Mouse (Mus musculus) testis, postnatal 14 days (tissue): ENCODE data around the gene Usp11.

Experiments used
- DNase-seq: peaks from one replicate; pipeline ENCODE4 v3.0.0; 2021; ENCODE audit warnings: low spot score

The Usp11 gene

DNA sequence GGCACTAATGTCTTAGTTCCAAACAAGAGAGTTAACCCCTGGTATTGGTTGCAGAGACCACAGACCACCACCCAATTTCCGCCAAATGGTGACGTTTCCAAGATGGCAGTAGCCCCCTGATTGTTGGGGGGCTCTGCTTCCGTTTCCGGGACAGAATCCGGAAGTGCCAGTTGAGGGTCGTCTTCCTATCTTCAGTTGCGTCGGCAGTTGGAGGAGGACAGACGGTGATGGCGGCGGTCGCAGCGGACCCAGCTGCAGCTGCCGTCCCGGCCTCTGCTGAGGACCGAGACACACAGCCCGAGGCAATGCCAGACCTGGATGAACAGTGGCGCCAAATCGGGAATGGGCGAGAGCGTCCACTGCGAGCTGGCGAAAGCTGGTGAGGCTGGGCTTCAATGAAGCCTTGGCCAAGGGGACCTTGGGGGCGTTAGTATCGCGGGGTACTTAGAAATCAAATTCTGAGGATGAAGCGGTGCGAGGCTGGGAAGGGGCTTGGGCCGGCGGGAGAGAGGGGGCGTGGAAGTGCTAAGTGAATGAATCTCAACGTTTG lies at the start of gene Usp11:
Usp11 (plus strand) TSS at position 166 of the 550 bp plus-strand sequence.
- peak; percentile 46 for DNase-seq

DNA sequence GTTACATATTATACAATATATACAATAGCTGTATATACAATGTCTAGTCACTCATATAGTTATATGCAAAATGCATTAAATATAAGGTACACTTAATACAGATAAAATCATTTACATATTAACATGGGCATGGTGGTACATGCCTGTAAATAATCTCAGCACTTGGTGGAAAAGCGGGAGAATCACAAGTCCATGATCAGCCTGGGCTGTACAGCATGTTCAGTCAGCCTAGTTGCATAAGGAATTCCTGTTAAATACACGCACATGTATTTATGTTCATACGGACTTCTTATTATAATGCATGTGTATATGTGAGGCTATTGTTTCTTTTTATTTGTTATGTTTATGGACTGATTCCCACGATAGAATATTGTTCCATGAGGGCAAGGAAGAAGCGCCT lies 46.1 kb upstream of the Usp11 start:
- no peak for DNase-seq

DNA sequence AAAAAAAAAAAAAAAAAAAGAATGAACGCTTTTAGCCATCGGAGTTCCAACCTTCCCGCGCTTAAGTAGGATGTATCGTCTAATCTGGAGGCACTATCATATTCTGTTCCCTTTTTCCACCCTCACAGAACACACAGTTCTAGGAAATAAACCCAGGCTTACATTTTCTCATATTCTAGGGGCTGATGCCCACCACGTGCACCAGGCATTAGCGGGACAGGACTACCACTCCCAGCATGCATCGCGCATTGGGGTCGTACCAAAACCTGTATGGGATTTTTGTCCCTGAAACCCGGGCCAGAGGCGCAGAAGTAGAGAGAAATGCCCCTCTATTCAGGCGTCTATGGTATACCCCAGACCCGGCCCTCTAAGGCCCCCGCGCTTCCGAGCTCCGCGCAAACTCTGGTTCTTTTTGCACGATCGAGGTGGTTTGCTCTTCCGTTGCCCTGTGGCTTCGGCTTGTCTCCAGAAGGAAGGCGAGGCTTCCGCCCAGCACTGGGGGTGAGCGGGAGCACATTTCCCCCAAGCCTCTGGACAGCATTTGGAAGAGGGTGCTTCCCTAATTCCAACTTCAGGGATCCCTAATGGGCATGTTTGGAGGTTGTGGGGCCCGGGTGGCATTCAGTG lies 45.6 kb upstream of the Usp11 start, which contains the start of gene Uba1:
Uba1 (plus strand) TSS at position 301 of the 627 bp plus-strand sequence.
- DNase-seq = peak; percentile 79

DNA sequence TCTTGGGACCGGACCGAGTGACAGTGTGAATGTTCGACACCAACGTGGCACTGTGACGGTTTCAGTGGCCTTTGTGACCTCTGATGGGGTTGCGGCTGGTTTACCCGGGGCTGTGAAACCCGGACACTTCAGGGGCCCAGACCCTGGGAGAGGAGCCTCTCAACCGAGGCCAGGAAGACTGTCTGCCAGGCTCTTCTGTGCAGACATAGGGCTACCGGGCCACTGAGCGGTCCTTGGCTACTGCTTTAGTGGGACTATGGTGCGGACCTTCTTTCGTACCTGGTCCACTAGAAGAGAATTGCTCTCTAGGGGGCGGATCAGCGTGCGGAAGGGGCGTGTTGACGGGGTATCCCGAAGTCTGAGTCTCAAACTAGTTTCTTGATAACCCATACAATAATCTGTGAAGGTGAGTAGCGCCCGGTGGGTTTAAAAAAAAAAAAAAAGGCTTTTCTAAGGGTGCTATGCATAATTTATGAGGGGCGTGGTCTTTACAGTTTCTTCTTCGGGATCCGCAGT lies 44.8 kb upstream of the Usp11 start:
- no peak for DNase-seq

DNA sequence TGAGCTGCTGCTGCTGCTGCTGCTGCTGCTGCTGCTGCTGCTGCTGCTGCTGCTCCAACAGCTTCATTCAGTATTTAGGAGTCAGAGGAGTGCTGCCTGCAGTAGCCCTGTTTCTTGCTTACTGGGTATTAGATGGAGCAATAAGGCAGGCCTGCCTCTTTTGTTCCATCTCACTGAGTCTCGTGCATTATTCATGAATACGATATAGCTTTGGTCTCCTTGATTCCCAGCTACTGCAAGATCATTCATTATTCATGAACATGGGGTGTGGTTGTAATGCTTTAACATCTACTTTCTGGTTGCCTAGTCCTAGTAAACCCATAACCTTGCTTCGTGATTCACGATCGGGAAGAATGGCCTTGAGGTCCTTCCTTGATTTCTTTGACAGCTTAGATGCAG lies 41.4 kb upstream of the Usp11 start:
- no peak for DNase-seq

DNA sequence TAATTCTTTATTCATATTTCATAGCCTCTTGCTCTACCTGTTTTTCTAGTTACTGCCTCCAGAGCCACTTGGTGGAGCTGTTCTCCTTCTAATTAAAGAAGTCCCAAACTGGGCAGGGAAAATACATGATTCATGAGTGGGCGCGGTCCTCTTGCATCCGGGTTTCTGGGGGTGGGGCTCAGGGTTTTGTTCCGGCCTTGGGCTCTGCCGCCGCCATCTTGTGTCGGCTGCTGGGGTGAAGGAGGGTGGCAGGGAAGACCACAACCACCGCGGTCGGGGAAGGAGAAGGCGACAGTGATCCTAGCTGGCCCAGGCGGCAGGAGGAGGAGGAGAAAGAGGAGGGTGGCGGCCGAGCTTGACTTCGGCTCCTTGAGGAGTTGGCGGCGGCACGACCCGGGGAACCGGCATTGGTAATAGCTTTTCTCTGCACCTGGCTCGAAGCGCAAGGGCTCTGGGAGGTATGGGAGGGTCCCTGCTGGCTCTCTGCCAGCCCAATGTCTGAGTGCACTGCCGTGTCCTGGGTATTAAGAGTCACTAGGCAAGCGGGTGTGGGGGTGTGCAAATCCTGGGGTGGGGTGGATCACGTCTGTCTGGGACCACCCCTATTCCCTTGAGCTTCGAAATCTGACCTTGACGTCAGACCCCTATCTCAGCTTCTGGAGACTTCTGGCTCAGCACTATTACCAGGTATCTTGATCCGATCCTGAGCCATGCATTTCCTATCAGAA lies 40.8 kb upstream of the Usp11 start:
- DNase-seq = peak; percentile 83

DNA sequence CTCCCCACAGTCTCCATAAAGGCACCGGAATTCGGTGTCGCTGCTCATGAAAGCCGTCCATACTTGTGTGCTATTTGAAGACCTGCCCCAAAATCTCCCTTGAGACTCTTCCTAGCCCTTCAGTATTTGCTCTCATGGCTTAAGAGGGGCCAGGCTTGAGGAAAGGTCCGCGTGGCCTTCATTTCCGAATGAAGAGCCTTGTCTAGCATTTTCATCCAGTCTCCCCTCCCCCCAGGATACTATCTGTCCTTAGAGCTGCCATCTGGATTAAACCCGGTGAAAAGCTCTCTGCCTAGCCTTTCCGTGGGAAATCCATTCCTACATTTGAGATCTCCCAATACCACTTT lies 40.3 kb upstream of the Usp11 start:
- no peak for DNase-seq

DNA sequence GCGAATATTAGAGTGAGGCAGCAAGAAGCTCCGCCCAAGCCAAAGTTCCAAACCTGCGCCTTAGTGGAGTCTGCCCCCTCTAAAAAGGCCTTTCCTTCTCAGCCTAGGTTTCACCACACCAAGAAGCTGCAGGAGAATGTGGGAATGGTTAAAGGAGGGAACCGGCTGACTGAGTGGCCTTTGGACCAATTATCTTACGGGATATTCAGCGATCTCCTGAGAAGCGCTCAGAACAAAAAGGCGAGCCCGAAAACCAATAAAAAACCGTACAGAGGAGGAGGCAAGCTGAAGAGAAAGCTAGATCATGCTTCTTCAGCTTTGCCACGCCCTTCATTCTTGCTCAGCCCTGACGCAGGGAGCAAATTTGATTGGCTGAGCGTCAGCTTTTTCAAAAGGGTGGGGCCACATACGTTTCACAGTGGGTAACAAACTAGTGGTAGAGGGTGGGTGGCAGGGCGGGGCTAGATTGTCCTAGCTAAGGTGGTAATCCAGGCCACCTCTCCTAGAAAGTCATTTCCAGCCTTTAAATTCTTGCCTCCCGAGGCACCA lies 16.1 kb upstream of the Usp11 start, which contains the start of gene Cdk16:
Cdk16 (plus strand) TSS at position 436 of the 549 bp plus-strand sequence.
- peak; percentile 87 for DNase-seq

DNA sequence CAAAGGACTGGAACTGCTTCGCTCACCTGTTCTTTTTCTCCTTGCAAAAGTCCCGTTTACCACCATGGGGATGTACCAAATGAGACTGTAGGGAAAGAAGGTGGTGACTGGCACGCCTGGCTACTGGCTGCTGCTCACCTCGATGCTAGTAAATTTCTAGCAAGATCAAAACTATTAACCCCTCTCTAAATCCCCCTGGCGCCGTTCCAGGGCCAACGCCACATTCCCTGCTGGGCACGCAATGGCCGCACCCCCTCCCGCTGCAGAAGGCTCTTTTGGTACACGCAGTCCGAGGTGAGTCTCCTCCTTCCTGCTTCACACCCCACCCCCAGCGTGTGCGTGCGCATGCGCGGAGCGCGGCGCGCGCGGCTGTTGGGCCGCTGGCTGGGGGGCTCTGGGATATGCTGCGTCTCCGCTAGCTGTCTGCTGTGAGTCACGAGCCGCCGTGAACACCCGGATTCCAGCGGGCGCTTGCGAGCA lies 15.6 kb upstream of the Usp11 start:
- peak; percentile 87 for DNase-seq

DNA sequence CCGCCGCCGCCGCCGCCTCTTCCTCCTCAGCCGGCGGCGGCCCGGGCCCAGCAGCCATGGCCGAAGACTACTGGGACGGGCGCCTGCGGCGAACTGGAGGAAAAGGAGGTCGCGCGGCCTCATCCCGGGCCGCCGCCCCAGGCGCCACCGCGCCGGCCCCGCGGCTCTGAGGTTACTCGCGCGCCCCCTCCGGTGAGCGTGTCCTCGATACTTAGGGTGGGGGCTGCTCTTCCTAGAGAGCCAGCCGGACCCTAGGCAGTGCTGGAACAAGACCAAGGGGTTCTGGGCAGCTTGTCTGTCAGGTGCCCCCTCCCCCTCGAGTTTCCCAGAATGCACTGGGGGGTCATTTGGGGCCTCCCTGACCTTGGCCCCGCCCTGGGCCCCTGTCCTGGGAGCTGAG lies 15.1 kb upstream of the Usp11 start:
- peak; percentile 80 for DNase-seq

DNA sequence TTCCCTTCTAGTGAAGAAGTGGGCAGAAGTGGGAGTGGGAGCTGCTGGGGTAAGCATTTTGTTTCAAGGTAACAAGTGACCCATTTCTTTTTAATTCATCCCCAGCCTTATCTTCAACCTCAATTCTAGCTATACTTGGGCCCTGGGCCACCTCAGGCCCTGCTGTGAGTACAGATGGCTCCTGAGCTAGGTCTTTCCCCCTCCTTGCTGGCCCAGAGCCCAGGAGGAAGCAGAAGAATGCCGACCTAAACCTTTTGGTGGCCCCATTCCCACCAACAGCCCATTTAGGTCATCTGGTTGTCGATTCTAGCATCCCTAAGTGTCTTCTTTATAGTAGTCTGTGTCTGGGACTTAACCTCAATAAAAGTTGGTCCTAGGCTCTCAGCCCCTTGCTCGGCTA lies 12.1 kb upstream of the Usp11 start:
- peak; percentile 49 for DNase-seq

DNA sequence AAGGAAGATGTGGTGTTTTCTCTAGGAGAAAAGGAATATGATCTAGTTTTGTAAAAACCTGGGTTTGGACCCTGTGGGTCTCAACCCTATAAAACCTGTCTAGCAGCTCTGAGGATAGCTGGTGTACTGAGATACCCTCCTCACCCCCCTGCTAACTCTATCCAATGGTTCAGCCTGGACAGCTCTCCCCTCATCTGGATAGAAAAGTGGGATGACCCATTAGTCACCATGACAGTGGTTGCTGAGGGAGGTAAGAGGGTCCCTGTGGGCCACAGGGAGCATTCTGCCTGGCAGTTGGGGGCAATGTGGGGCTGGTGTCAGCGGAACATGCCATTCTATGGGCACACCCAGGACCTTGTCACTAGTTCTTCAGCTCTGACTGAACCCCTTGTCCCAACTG lies 11.1 kb upstream of the Usp11 start:
- no peak for DNase-seq

DNA sequence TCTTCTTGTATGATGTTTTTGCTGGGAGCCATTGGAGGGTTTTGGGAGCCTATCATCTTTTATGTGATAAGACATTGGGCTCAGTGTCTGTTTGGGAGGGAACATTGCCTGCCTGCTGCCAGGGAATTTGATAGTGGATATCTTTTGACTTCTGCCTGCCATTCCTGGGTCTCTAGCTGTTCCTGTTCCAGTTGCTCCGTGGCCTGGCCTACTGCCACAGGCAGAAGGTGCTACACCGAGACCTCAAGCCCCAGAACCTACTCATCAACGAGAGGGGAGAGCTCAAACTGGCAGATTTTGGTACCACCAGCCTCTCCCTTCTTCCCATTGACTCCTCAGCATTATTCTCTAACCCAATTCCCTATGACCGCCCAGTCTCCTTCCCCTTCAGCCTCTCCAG lies 7.9 kb upstream of the Usp11 start:
- peak; percentile 17 for DNase-seq

DNA sequence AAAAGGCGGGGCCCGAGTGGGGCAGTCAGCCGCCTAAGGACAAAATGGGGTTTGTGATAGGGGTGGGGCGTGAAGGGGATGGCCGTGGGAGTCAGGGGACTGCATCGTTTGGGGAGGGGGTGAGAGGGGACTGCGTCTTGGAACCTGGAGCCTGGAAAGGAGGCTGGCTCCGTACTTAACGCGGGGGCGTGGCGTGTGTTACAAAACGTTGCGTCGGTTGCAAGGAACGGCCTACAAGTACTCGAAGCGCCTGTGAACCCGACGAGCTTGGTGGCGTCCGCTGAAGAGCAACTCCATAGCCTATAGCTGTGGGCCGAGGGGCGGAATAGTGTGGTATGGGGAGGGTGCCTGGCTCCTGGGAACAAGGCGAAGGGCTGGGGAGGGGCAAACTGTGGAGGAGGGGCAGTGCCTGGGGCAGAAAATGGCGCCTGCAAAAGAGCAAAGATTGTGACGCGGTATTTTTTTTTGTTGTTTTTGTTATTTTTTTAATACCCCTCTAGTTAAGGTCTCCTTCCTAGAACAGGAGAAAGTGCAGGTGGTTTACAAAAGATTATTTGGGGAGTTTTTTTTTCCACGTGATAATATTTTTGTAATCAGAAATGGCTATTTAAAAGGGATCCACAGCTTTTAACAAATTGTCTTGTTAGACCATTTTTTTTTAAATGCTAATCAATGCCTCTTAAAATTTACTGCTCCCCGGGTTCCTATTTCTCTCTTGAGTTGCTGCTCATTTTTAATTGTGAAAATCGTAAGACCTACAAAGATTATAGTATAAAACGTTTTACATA lies 783 bp downstream of the Usp11 start:
- DNase-seq = peak; percentile 83

DNA sequence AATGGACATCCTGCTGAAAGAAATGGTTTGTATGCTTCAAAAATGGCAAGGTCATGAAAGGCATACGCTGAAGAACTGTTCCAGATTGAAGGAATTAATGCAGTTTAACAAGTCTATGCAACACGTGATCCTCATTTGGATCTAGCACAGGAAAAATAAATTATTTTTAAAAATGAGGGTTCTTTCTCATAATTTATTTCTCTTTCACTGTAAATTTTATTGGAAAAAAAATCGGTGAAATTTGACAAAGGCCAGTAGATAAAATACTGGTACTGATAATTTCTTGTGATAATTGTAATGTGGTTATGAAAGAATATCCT lies 1.3 kb downstream of the Usp11 start:
- no peak for DNase-seq

DNA sequence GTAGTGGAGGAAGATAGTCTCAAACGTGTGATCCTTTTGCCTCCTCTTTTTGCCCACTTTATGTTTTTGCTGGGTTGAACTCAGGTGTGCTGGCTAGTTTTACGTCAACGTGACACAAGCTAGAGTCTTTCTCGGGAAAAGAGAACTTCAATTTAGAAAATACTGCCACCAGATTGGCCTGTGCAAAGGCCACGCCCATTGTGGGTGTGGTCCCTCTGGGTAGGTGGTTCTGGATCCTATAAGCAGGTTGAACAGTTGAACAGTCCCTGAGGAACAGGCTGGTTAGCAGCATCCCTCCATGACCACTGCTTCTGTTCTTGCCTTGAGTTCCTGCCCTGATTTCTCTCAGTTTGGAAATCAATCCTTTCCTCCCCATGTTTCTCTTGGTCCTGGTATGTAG lies 25.0 kb downstream of the Usp11 start:
- DNase-seq = no peak

DNA sequence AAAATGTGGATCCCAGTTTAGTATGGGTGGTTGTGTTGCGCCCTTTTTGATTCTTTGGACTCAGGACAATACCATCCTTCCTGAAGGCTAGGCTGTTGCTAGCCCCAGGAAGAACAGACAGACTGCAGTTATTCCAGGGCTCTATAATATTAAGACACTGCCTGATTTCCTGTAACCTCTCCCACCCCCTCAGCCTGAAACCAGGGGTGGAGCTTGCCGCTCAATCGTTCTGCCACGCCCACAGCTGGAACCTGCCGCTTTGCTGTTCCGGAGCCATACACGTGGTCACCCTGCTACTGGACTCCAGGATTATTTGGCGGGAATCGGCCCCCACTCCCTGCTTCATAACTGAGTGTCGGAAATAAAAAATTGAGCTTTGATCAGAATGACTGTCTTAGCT lies 26.3 kb downstream of the Usp11 start:
- peak; percentile 25 for DNase-seq

DNA sequence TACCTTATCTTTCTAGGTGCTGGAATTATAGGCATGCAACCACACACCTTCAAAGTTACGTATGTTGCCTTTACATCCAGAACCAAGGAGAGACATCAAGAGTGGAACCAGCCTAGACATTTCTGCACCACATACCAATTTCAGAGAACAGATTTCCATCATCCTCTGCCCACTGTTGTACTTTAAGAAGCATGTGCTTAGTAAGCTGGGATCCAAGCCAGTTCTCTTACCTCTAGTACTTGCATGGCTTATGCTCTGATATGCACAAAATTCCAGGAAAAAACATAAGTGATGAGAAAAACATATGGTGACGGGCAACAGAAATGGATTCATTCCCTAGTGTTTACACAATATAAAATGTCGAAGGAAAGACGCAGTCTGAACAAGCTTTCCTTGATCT lies 32.8 kb downstream of the Usp11 start:
- DNase-seq = no peak

DNA sequence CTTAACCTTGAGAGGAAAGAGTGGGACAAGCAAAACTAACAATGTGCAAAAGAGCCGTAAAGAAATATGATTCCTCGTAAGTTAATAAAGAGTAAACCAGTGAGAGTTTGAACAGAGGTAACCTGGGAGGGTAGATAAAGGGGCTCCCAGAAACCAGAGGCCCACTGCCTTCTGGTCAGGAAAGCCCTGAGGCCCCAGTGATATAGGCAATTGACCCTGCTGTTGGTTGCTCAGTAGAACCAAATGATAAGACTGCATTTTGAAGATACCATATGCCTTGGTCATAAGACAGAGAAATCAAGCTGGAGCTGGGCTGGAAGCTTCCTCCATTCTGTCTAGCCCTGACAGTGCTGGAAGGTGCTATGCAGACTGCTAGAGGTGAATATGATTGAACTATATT lies 45.1 kb downstream of the Usp11 start:
- DNase-seq = no peak

DNA sequence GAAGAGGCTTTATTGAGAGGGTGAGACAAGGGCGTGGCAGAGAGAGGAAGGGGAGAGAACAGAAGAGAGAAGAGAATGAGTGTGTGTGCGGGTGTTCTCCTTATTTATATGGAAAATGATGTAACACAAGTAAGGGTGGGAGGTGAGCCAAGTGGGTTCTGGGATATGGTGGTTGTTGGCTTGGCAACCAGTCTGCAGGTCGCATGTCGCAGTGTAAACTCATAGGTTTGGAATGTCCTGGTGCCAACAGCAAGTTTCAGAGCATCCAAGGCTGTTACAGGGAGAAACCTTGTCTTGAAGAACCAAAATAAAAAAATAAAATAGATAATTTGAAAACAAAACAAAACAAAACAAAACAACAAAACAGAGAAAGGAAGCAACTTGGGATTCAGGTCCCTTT lies 57.5 kb downstream of the Usp11 start:
- DNase-seq = no peak
